In the genomic region with DNA sequence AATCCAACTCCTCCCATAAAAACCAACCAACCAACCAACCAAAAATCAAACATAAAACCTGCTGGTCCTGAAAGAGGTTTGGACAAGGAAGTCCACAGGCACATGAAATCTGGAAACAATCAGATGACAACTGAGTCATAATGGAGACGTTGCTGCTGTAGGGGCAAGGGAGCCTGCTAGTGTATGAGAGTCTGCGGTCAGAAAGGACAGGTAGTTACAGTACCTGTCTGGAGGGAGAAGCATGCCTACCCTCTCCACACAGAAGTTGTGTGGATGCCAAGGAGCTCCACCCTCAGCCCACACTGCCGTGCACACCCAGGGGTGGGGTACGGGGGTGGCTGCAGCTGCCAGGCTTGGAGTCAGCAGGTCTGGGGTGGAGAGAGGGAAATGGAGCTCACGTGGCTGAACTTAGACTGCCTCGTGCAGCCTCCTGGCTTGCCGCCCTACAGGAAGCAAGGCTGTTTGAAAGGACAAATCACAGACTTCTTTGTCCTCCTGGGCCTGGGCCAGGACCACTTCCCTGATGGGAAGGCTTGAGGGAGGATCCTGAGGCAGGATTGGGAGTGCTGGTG, we compare ENCODE assay signal across 8 mouse cellular contexts. TPM values are rescaled to one million over a fixed set of nuclear protein-coding genes. Genes with fewer than 3 reads are reported as not detected.
A peak's percentile ranks its signal among the peaks of the same experiment; 100 is the strongest.
DNase-seq lines count a peak whose midpoint lies in the region; ATAC-seq and TF ChIP-seq lines count a peak whose summit lies in the region.

No protein-coding gene starts in this region.

- no peaks in the 10 kb centered on the region for H3K36me3 ChIP-seq in intestine, embryonic 16.5 days (ENCODE audit: control insufficient read depth, insufficient read depth, low read length)
- H3K36me3 ChIP-seq in macrophage (ENCODE audit: inconsistent target), result no peaks in the 10 kb centered on the region
- H3K36me3 ChIP-seq in stomach, embryonic 14.5 days (ENCODE audit: control insufficient read depth, insufficient read depth, low read length), result no peaks in the 10 kb centered on the region

- H3K27me3 ChIP-seq in intestine, embryonic 16.5 days (replicated peaks; ENCODE audit: control insufficient read depth, insufficient read depth, low read length), result no peaks in the 10 kb centered on the region
- no peaks in the 10 kb centered on the region for H3K27me3 ChIP-seq in stomach, embryonic 14.5 days (ENCODE audit: control insufficient read depth, insufficient read depth, low read length)

- H3K4me2 ChIP-seq in intestine, embryonic 16.5 days (ENCODE audit: low read depth, low read length), result peak overlapping the region; percentile 42; the same call in 1 of the 2 replicates
- H3K4me2 ChIP-seq in stomach, embryonic 14.5 days (replicated peaks; ENCODE audit: low read depth, low read length), result peak overlapping the region; percentile 21

- H3K9me3 ChIP-seq in intestine, embryonic 16.5 days (ENCODE audit: control insufficient read depth, low read length), result no peaks in the 10 kb centered on the region
- no peaks in the 10 kb centered on the region for H3K9me3 ChIP-seq in stomach, embryonic 14.5 days (ENCODE audit: control insufficient read depth, low read depth, low read length)

- peak; percentile 45 for DNase-seq in cerebellum, adult 11-12 months
- DNase-seq in cerebellum, adult 8-10 months, result no peak
- peak; percentile 95 for DNase-seq in gastrocnemius, postnatal 10 days
- DNase-seq in left cerebral cortex, adult 9 months (ENCODE audit: low spot score in 2 of 2), result peak; percentile 85 to 89

- no peak for TF ChIP-seq POLR2A in bone marrow macrophage, adult 2 months (IDR thresholded peaks at IDR 0.05; ENCODE audit: borderline replicate concordance, low read depth, low read length)

- H3K4me3 ChIP-seq in bone marrow macrophage, adult 2 months (ENCODE audit: insufficient read depth, low read length), result peak overlapping the region; percentile 51
- no peak overlapping the region for H3K4me3 ChIP-seq in intestine, embryonic 16.5 days (ENCODE audit: low read length)
- H3K4me3 ChIP-seq in macrophage (ENCODE audit: inconsistent target), result no peak overlapping the region
- no peak overlapping the region for H3K4me3 ChIP-seq in stomach, embryonic 14.5 days (ENCODE audit: low read depth, low read length)

- H3K27ac ChIP-seq in bone marrow macrophage, adult 2 months (ENCODE audit: insufficient read depth, low read depth, low read length), result peak overlapping the region; percentile 98
- peak overlapping the region; percentile 86 for H3K27ac ChIP-seq in intestine, embryonic 16.5 days (ENCODE audit: low read length)
- peak overlapping the region; percentile 97 for H3K27ac ChIP-seq in macrophage
- H3K27ac ChIP-seq in stomach, embryonic 14.5 days (ENCODE audit: low read length), result peak overlapping the region; percentile 94

- peak; percentile 90 for ATAC-seq in intestine, embryonic 16.5 days
- peak; percentile 87 for ATAC-seq in stomach, embryonic 14.5 days (ENCODE audit: insufficient number of reproducible peaks, insufficient read depth, low FRiP score, low read depth)

- 22% methylated on average over 7 of the region's 7 CpGs for WGBS in intestine, embryonic 16.5 days
- WGBS in macrophage (ENCODE audit: missing documents), result 12% methylated on average over 5 of the region's 7 CpGs
- whole genome bisulfite sequencing in stomach, embryonic 14.5 days, result 14% methylated on average over 7 of the region's 7 CpGs

- peak overlapping the region; percentile 48 for H3K9ac ChIP-seq in intestine, embryonic 16.5 days (ENCODE audit: low read depth, low read length)
- H3K9ac ChIP-seq in stomach, embryonic 14.5 days (replicated peaks; ENCODE audit: low read depth, low read length), result no peak overlapping the region

- H3K79me2 ChIP-seq in macrophage (ENCODE audit: inconsistent target), result no peaks in the 10 kb centered on the region

- TF ChIP-seq CTCF in bone marrow macrophage, adult 2 months (IDR thresholded peaks at IDR 0.05; ENCODE audit: low read depth, low read length), result no peak

- H3K4me1 ChIP-seq in bone marrow macrophage, adult 2 months (ENCODE audit: control insufficient read depth, insufficient read depth, low read length), result peaks cover 58% of the 10 kb centered on the region
- peaks cover 15% of the 10 kb centered on the region for H3K4me1 ChIP-seq in intestine, embryonic 16.5 days (ENCODE audit: control insufficient read depth, insufficient read depth, low read length)
- peaks cover 16% of the 10 kb centered on the region for H3K4me1 ChIP-seq in stomach, embryonic 14.5 days (ENCODE audit: control insufficient read depth, insufficient read depth, low read length)

RNA-seq across cellular contexts. Expression of a gene that starts 2.4 kb away (rescaled TPM):
- 28.1 and 29.1 TPM in 2 replicates for polyA plus RNA-seq in bone marrow macrophage, adult 2 months (2012; ENCODE audit: insufficient read depth, insufficient read length, missing spikeins)
- total RNA-seq in gastrocnemius, postnatal 10 days (2021), result 10 to 100 TPM; 16.1 to 16.3 TPM
- polyA plus RNA-seq in intestine, embryonic 16.5 days (2015; fragmentation: Nextera tagmentation; extraction: Ambion mirVana), result 27.2 and 30.7 TPM in 2 replicates
- total RNA-seq in macrophage (2018; cell fraction: chromatin; rRNA removed), result 10 to 100 TPM in 12 of 26 experiments, 1 to 10 TPM in 14; 2.1 to 38.8 (median 9.8) TPM
- total RNA-seq in macrophage (2018; cell fraction: cytosol; rRNA removed), result 10 to 100 TPM in 25 of 26 experiments, 1 to 10 TPM in 1; 8.8 to 37.6 (median 26.1) TPM
- total RNA-seq in macrophage (2018; cell fraction: nucleus; rRNA removed), result 10 to 100 TPM in 22 of 26 experiments, 1 to 10 TPM in 4; 1.9 to 32.5 (median 19.4) TPM
- 16.5 to 31.5 TPM (median 17.0 TPM) in 3 replicates for polyA plus RNA-seq in macrophage (2018)
- polyA plus RNA-seq in stomach, embryonic 14.5 days (2014; fragmentation: Nextera tagmentation; extraction: Ambion mirVana), result 27.0 TPM in 2 replicates

RNA-seq across cellular contexts. Expression of a gene that starts 17.4 kb away (rescaled TPM):
- 7.1 and 8.9 TPM in 2 replicates for polyA plus RNA-seq in bone marrow macrophage, adult 2 months (2012; ENCODE audit: insufficient read depth, insufficient read length, missing spikeins)
- total RNA-seq in gastrocnemius, postnatal 10 days (2021), result 1 to 10 TPM; 3.8 to 4.5 TPM
- 3.1 and 3.6 TPM in 2 replicates for polyA plus RNA-seq in intestine, embryonic 16.5 days (2015; fragmentation: Nextera tagmentation; extraction: Ambion mirVana)
- total RNA-seq in macrophage (2018; cell fraction: chromatin; rRNA removed), result 10 to 100 TPM in 1 of 26 experiments, 1 to 10 TPM in 25; 1.3 to 10.1 (median 4.6) TPM
- total RNA-seq in macrophage (2018; cell fraction: cytosol; rRNA removed), result 1 to 10 TPM in 24 of 26 experiments, under 1 TPM in 2; 0.84 to 3.6 (median 1.5) TPM
- total RNA-seq in macrophage (2018; cell fraction: nucleus; rRNA removed), result 10 to 100 TPM in 1 of 26 experiments, 1 to 10 TPM in 25; 1.6 to 10.7 (median 4.0) TPM
- polyA plus RNA-seq in macrophage (2018), result 0.98 to 3.7 TPM (median 2.0 TPM) in 3 replicates
- polyA plus RNA-seq in stomach, embryonic 14.5 days (2014; fragmentation: Nextera tagmentation; extraction: Ambion mirVana), result 9.2 and 9.8 TPM in 2 replicates

RNA-seq across cellular contexts. Expression of a gene that starts 17.7 kb away (rescaled TPM):
- 47.1 and 56.5 TPM in 2 replicates for polyA plus RNA-seq in bone marrow macrophage, adult 2 months (2012; ENCODE audit: insufficient read depth, insufficient read length, missing spikeins)
- total RNA-seq in gastrocnemius, postnatal 10 days (2021), result 10 to 100 TPM in 1 of 2 experiments, 1 to 10 TPM in 1; 9.4 to 13.0 TPM
- polyA plus RNA-seq in intestine, embryonic 16.5 days (2015; fragmentation: Nextera tagmentation; extraction: Ambion mirVana), result 41.2 and 46.4 TPM in 2 replicates
- total RNA-seq in macrophage (2018; cell fraction: chromatin; rRNA removed), result 10 to 100 TPM in 13 of 26 experiments, 1 to 10 TPM in 13; 1.6 to 73.3 (median 11.7) TPM
- total RNA-seq in macrophage (2018; cell fraction: cytosol; rRNA removed), result 10 to 100 TPM in 10 of 26 experiments, 1 to 10 TPM in 16; 3.5 to 20.4 (median 7.8) TPM
- 10 to 100 TPM in 11 of 26 experiments, 1 to 10 TPM in 15; 2.7 to 35.5 (median 7.2) TPM for total RNA-seq in macrophage (2018; cell fraction: nucleus; rRNA removed)
- 8.9 to 17.1 TPM (median 9.4 TPM) in 3 replicates for polyA plus RNA-seq in macrophage (2018)
- 58.0 and 63.4 TPM in 2 replicates for polyA plus RNA-seq in stomach, embryonic 14.5 days (2014; fragmentation: Nextera tagmentation; extraction: Ambion mirVana)

RNA-seq across cellular contexts. Expression of a gene that starts 24.6 kb away (rescaled TPM):
- polyA plus RNA-seq in bone marrow macrophage, adult 2 months (2012; ENCODE audit: insufficient read depth, insufficient read length, missing spikeins), result 88.2 and 88.3 TPM in 2 replicates
- total RNA-seq in gastrocnemius, postnatal 10 days (2021), result 10 to 100 TPM; 58.4 to 59.5 TPM
- polyA plus RNA-seq in intestine, embryonic 16.5 days (2015; fragmentation: Nextera tagmentation; extraction: Ambion mirVana), result 9.5 and 9.7 TPM in 2 replicates
- total RNA-seq in macrophage (2018; cell fraction: chromatin; rRNA removed), result 10 to 100 TPM; 10.4 to 41.7 (median 15.7) TPM
- 100 to 1,000 TPM in 10 of 26 experiments, 10 to 100 TPM in 16; 66.8 to 122 (median 95.5) TPM for total RNA-seq in macrophage (2018; cell fraction: cytosol; rRNA removed)
- 10 to 100 TPM; 29.6 to 95.9 (median 60.9) TPM for total RNA-seq in macrophage (2018; cell fraction: nucleus; rRNA removed)
- polyA plus RNA-seq in macrophage (2018), result 97.8 to 113 TPM (median 108 TPM) in 3 replicates
- 9.0 and 9.9 TPM in 2 replicates for polyA plus RNA-seq in stomach, embryonic 14.5 days (2014; fragmentation: Nextera tagmentation; extraction: Ambion mirVana)

RNA-seq across cellular contexts. Expression of a gene that starts 29.4 kb away (rescaled TPM):
- polyA plus RNA-seq in bone marrow macrophage, adult 2 months (2012; ENCODE audit: insufficient read depth, insufficient read length, missing spikeins), result 39.0 and 40.3 TPM in 2 replicates
- 10 to 100 TPM; 26.0 to 28.4 TPM for total RNA-seq in gastrocnemius, postnatal 10 days (2021)
- 31.9 and 38.1 TPM in 2 replicates for polyA plus RNA-seq in intestine, embryonic 16.5 days (2015; fragmentation: Nextera tagmentation; extraction: Ambion mirVana)
- total RNA-seq in macrophage (2018; cell fraction: chromatin; rRNA removed), result 10 to 100 TPM in 20 of 26 experiments, 1 to 10 TPM in 6; 3.9 to 45.0 (median 19.4) TPM
- total RNA-seq in macrophage (2018; cell fraction: cytosol; rRNA removed), result 10 to 100 TPM; 17.5 to 53.5 (median 40.5) TPM
- total RNA-seq in macrophage (2018; cell fraction: nucleus; rRNA removed), result 10 to 100 TPM; 10.4 to 54.0 (median 23.4) TPM
- polyA plus RNA-seq in macrophage (2018), result 34.6 to 46.5 TPM (median 41.4 TPM) in 3 replicates
- 15.2 and 15.5 TPM in 2 replicates for polyA plus RNA-seq in stomach, embryonic 14.5 days (2014; fragmentation: Nextera tagmentation; extraction: Ambion mirVana)
